Mouse (Mus musculus) liver, embryonic 14.5 days (tissue): ENCODE measurements around the gene Ercc6. TPM values are rescaled to one million over a fixed set of nuclear protein-coding genes. Genes with fewer than 3 reads are reported as not detected.
A peak's percentile ranks its signal among the peaks of the same experiment; 100 is the strongest.

Experiments
- ATAC-seq: fragments of 200-750 bp; cut with Nextera tagmentation; 2 replicates; pipeline ENCODE4 v1.8.0; 2017; ENCODE audit warnings: moderate number of reproducible peaks, mild to moderate bottlenecking, moderate library complexity; ENCODE audit not compliant: insufficient read depth
- DNase-seq, 3 experiments: peaks; one replicate each; pipeline ENCODE4 v3.0.0-alpha.2; 2012 to 2013; ENCODE audit warnings: low read depth in 3 of 3, low spot score in 3 of 3
- H3K27ac ChIP-seq: fragments of 300-500 bp; sonication (generic); 2 replicates; pipeline ENCODE4 v1.5.1; 2014; ENCODE audit warnings: moderate library complexity, mild to moderate bottlenecking, control low read depth, inconsistent platforms
- H3K27me3 ChIP-seq: fragments of 300-500 bp; sonication (generic); 2 replicates; pipeline ENCODE4 v1.6.1; 2014; ENCODE audit warnings: mild to moderate bottlenecking, low read length, moderate library complexity; ENCODE audit not compliant: control insufficient read depth, insufficient read depth
- H3K36me3 ChIP-seq: fragments of 300-500 bp; sonication (generic); replicated peaks from 2 replicates; pipeline ENCODE4 v1.6.1; 2014; ENCODE audit warnings: low read depth; ENCODE audit not compliant: control insufficient read depth, insufficient read depth
- H3K4me1 ChIP-seq, 2 experiments: fragments of 200-500 bp in 1 of 2; fragments of 300-500 bp in 1 of 2; sonication (generic) in 1 of 2; replicated peaks; 2 replicates each; pipeline ENCODE4 v1.6.1; 2012 to 2014; ENCODE audit warnings: antibody characterized with exemption in 1 of 2, inconsistent platforms in 1 of 2, low read length in 1 of 2; ENCODE audit not compliant: control insufficient read depth in 2 of 2, insufficient read depth in 2 of 2
- H3K4me2 ChIP-seq: fragments of 300-500 bp; sonication (generic); 2 replicates; pipeline ENCODE4 v1.6.1; 2014; ENCODE audit warnings: low read depth, mild to moderate bottlenecking, control low read depth, moderate library complexity
- H3K4me3 ChIP-seq, 2 experiments: fragments of 200-500 bp in 1 of 2; fragments of 300-500 bp in 1 of 2; sonication (generic) in 1 of 2; 2 replicates each; pipeline ENCODE4 v1.5.1; 2012 to 2014; ENCODE audit warnings: low read depth in 2 of 2, low read length in 2 of 2, mild to moderate bottlenecking in 2 of 2, control low read depth in 1 of 2, inconsistent platforms in 1 of 2, moderate library complexity in 1 of 2; ENCODE audit not compliant: insufficient read depth in 1 of 2
- H3K9ac ChIP-seq: fragments of 300-500 bp; sonication (generic); replicated peaks from 2 replicates; pipeline ENCODE4 v1.6.1; 2014; ENCODE audit warnings: mild to moderate bottlenecking, control low read depth, moderate library complexity
- H3K9me3 ChIP-seq: fragments of 300-500 bp; sonication (generic); 2 replicates; pipeline ENCODE4 v1.6.1; 2016; ENCODE audit warnings: low read length, mixed read lengths; ENCODE audit not compliant: control insufficient read depth
- CTCF ChIP-seq: IDR thresholded peaks from 2 replicates; pipeline ENCODE4 v1.5.1; 2016; ENCODE audit warnings: antibody characterized with exemption, low read depth, control low read depth
- EP300 ChIP-seq: IDR thresholded peaks from 2 replicates; pipeline ENCODE4 v1.6.1; 2016; ENCODE audit warnings: antibody characterized with exemption, low read depth
- WGBS: fragments of 180-500 bp; shearing (Covaris S2); extraction: QIAGEN DNeasy Blood & Tissue Kit; methylation state at CpG from one replicate; pipeline ENCODE4 v1.1.7; 2014; ENCODE audit not compliant: insufficient replicate concordance; 5-methylcytosine and 5-hydroxymethylcytosine counted together
- polyA plus RNA-seq, 2 experiments: library from polyadenylated mRNA; depleted of rRNA in 1 of 2; stranded (reverse) in 1 of 2; unstranded in 1 of 2; fragments of >200 nt; fragmentation: Nextera tagmentation in 1 of 2; extraction: Ambion mirVana in 1 of 2; gene quantifications; 2 replicates each; pipeline versions ENCODE4 v1.2.1 to v1.2.3; 2012 to 2014

The Ercc6 gene
- polyA plus RNA-seq, 2 experiments: 3.4 to 6.5 TPM

- Histone ChIP-seq H3K27me3 (no peaks in the 10 kb centered on the region), H3K4me2 (no peak overlapping the region), H3K4me3 (no peak overlapping the region), H3K9ac (no peak overlapping the region), H3K27ac (no peak overlapping the region), H3K36me3 (no peaks in the 10 kb centered on the region), H3K9me3 (no peaks in the 10 kb centered on the region), H3K4me1 (peaks cover 7 to 14% of the 10 kb centered on the region in 2 experiments)
- TF ChIP-seq CTCF (no peak), EP300 (no peak)
- WGBS: 67% methylated on average over 4 of the region's 4 CpGs
- DNase-seq (no peak), ATAC-seq (no peak)
Observed at GRCm38 (mm10) chr14:32507216-32507615, 6.1 kb upstream of the Ercc6 start.

GRCm38 (mm10) chr14:32508105-32508835, 5.1 kb upstream of the Ercc6 start:
- Histone ChIP-seq H3K9ac (no peak overlapping the region; the same call in 1 of the 2 replicates), H3K27ac (no peak overlapping the region), H3K9me3 (no peaks in the 10 kb centered on the region), H3K4me3 (no peak overlapping the region), H3K36me3 (no peaks in the 10 kb centered on the region), H3K27me3 (no peaks in the 10 kb centered on the region), H3K4me1 (peaks cover 7 to 20% of the 10 kb centered on the region in 2 experiments), H3K4me2 (peak overlapping the region; percentile 41)
- ATAC-seq (peak; percentile 48; the same call in 1 of the 2 replicates), DNase-seq (peak; percentile 29 to 44 (median 39))
- 17% methylated on average over 10 of the region's 10 CpGs for WGBS
- TF ChIP-seq CTCF (no peak), EP300 (0 out of 2 replicates have a peak, but pooled peaks have one; percentile 38)

GRCm38 (mm10) chr14:32509443-32509961, 3.8 kb upstream of the Ercc6 start:
- ATAC-seq: no peak

GRCm38 (mm10) chr14:32512912-32513311, 409 bp upstream of the Ercc6 start:
- 37% methylated on average over 9 of the region's 9 CpGs for WGBS
- Histone ChIP-seq H3K9ac (peak overlapping the region; percentile 25; the same call in 1 of the 2 replicates), H3K4me2 (peak overlapping the region; percentile 91), H3K9me3 (no peaks in the 10 kb centered on the region), H3K36me3 (peaks cover 4% of the 10 kb centered on the region; the same call in 1 of the 2 replicates), H3K27me3 (no peaks in the 10 kb centered on the region), H3K4me1 (peaks cover 10 to 26% of the 10 kb centered on the region in 2 experiments), H3K4me3 (peak overlapping the region in 1 of 2 experiments; percentile 93; a peak in 2 of 4 replicates), H3K27ac (no peak overlapping the region)
- TF ChIP-seq CTCF (no peak), EP300 (no peak)
- no peak; the same call in 1 of the 2 replicates for ATAC-seq
- DNase-seq: no peak

More at GRCm38 (mm10) chr14:32509443-32509961, 3.8 kb upstream of the Ercc6 start:
- no peak for DNase-seq
- Histone ChIP-seq H3K4me3 (no peak overlapping the region), H3K27me3 (no peaks in the 10 kb centered on the region), H3K36me3 (no peaks in the 10 kb centered on the region), H3K4me1 (peaks cover 11 to 25% of the 10 kb centered on the region in 2 experiments), H3K4me2 (no peak overlapping the region), H3K9ac (no peak overlapping the region), H3K9me3 (no peaks in the 10 kb centered on the region), H3K27ac (no peak overlapping the region)
- TF ChIP-seq EP300: no peak
- no peak for TF ChIP-seq CTCF
- WGBS: 62% methylated on average over 6 of the region's 6 CpGs

- WGBS: 56% methylated on average over 1 of the region's 1 CpGs
- Histone ChIP-seq H3K27ac (no peak overlapping the region), H3K4me1 (peaks cover 3 to 15% of the 10 kb centered on the region in 2 experiments; a peak in 3 of 4 replicates), H3K36me3 (peaks cover 11% of the 10 kb centered on the region), H3K27me3 (no peaks in the 10 kb centered on the region), H3K4me2 (no peak overlapping the region), H3K9ac (no peak overlapping the region), H3K9me3 (no peaks in the 10 kb centered on the region), H3K4me3 (no peak overlapping the region)
- TF ChIP-seq EP300 (no peak), CTCF (no peak)
- ATAC-seq (no peak), DNase-seq (no peak)
Observed at GRCm38 (mm10) chr14:32516086-32516485, 2.8 kb downstream of the Ercc6 start.
